Mouse (Mus musculus) hindbrain, embryonic 11.5 days (tissue): ENCODE data around the gene Gm30191. TPM values are rescaled to one million over a fixed set of nuclear protein-coding genes. Genes with fewer than 3 reads are reported as not detected.
"Not testable (repeated sequence)": the region's sequence is repeated elsewhere in the genome, so short reads cannot be mapped to it uniquely, and the experiment has no call there.

Experiments
- ATAC-seq: fragments of 200-750 bp; cut with Nextera tagmentation; 2 replicates; pipeline ENCODE4 v1.8.0; 2017; ENCODE audit warnings: mild to moderate bottlenecking, moderate TSS enrichment, moderate library complexity; ENCODE audit not compliant: low FRiP score
- DNase-seq: peaks from one replicate; pipeline ENCODE4 v3.0.0-alpha.2; 2015; ENCODE audit warnings: low spot score
- H3K27ac ChIP-seq: fragments of 300-500 bp; sonication (generic); 2 replicates; pipeline ENCODE4 v1.5.1; 2014; ENCODE audit warnings: mild to moderate bottlenecking, low read depth, low read length
- H3K27me3 ChIP-seq: fragments of 300-500 bp; sonication (generic); 2 replicates; pipeline ENCODE4 v1.6.1; 2014; ENCODE audit warnings: mild to moderate bottlenecking, low read length, moderate library complexity, mixed read lengths; ENCODE audit not compliant: control insufficient read depth, insufficient read depth
- H3K36me3 ChIP-seq: fragments of 300-500 bp; sonication (generic); 2 replicates; pipeline ENCODE4 v1.6.1; 2014; ENCODE audit warnings: mild to moderate bottlenecking, low read length, moderate library complexity, mixed read lengths; ENCODE audit not compliant: control insufficient read depth, insufficient read depth
- H3K4me1 ChIP-seq: fragments of 300-500 bp; sonication (generic); replicated peaks from 2 replicates; pipeline ENCODE4 v1.6.1; 2014; ENCODE audit warnings: low read length, mixed read lengths; ENCODE audit not compliant: control insufficient read depth, insufficient read depth
- H3K4me2 ChIP-seq: fragments of 300-500 bp; sonication (generic); replicated peaks from 2 replicates; pipeline ENCODE4 v1.6.1; 2014; ENCODE audit warnings: mild to moderate bottlenecking, low read depth, low read length
- H3K4me3 ChIP-seq: fragments of 300-500 bp; sonication (generic); 2 replicates; pipeline ENCODE4 v1.5.1; 2014; ENCODE audit warnings: low read depth, low read length
- H3K9ac ChIP-seq: fragments of 300-500 bp; sonication (generic); 2 replicates; pipeline ENCODE4 v1.6.1; 2014; ENCODE audit warnings: low read depth, low read length
- H3K9me3 ChIP-seq: fragments of 300-500 bp; sonication (generic); 2 replicates; pipeline ENCODE4 v1.6.1; 2016; ENCODE audit warnings: low read length; ENCODE audit not compliant: control insufficient read depth
- WGBS: fragments of 180-500 bp; shearing (Covaris S2); extraction: QIAGEN DNeasy Blood & Tissue Kit; methylation state at CpG from one replicate; pipeline ENCODE4 v1.1.7; 2014; 5-methylcytosine and 5-hydroxymethylcytosine counted together
- polyA plus RNA-seq: library from polyadenylated mRNA; unstranded; fragments of >200 nt; fragmentation: Nextera tagmentation; extraction: Ambion mirVana; gene quantifications from 2 replicates; pipeline ENCODE4 v1.2.1, GENCODE M21; 2014

Gm30191 gene
- polyA plus RNA-seq, 1 experiment from 2014 or later, result 0.56 TPM

- Histone ChIP-seq H3K4me3 (peak overlapping the region; percentile 98), H3K36me3 (no peaks in the 10 kb centered on the region), H3K4me1 (0 out of 2 replicates have a peak, but pooled peaks cover 5% of the 10 kb centered on the region), H3K27ac (no peak overlapping the region), H3K9ac (peak overlapping the region; percentile 99), H3K4me2 (peak overlapping the region; percentile 80), H3K27me3 (no peaks in the 10 kb centered on the region), H3K9me3 (no peaks in the 10 kb centered on the region)
- WGBS, result 44% methylated on average over 11 of the region's 11 CpGs
- DNase-seq (no peak), ATAC-seq (no peak)
Measured at GRCm38 (mm10) chr4:134288397-134289256, 41.9 kb downstream of the Gm30191 start.

- no peak overlapping the region for H3K4me2 ChIP-seq
- H3K9me3 ChIP-seq, result no peaks in the 10 kb centered on the region
- no peak for ATAC-seq
- H3K4me3 ChIP-seq, result no peak overlapping the region
- WGBS, result 23% methylated on average over 7 of the region's 7 CpGs
- H3K36me3 ChIP-seq, result no peaks in the 10 kb centered on the region
- 0 out of 2 replicates have a peak, but pooled peaks cover 2% of the 10 kb centered on the region for H3K4me1 ChIP-seq
- no peaks in the 10 kb centered on the region for H3K27me3 ChIP-seq
- no peak overlapping the region for H3K27ac ChIP-seq
- peak; percentile 89 for DNase-seq
- H3K9ac ChIP-seq, result no peak overlapping the region
Measured at GRCm38 (mm10) chr4:134292067-134292466, 45.3 kb downstream of the Gm30191 start.

- H3K4me2 ChIP-seq, result no peak overlapping the region
- no peaks in the 10 kb centered on the region for H3K9me3 ChIP-seq
- ATAC-seq (no peak), DNase-seq (no peak)
- H3K27me3 ChIP-seq, result no peaks in the 10 kb centered on the region
- H3K27ac ChIP-seq, result no peak overlapping the region
- H3K4me1 ChIP-seq, result 0 out of 2 replicates have a peak, but pooled peaks cover 2% of the 10 kb centered on the region
- no peak overlapping the region for H3K4me3 ChIP-seq
- 73% methylated on average over 18 of the region's 18 CpGs for WGBS
- no peak overlapping the region for H3K9ac ChIP-seq
- H3K36me3 ChIP-seq, result no peaks in the 10 kb centered on the region
Measured at GRCm38 (mm10) chr4:134293061-134293691, 46.4 kb downstream of the Gm30191 start.

GRCm38 (mm10) chr4:134293692-134294163, 47.0 kb downstream of the Gm30191 start:
- Histone ChIP-seq H3K4me1 (no peaks in the 10 kb centered on the region), H3K9me3 (no peaks in the 10 kb centered on the region), H3K27me3 (no peaks in the 10 kb centered on the region), H3K36me3 (no peaks in the 10 kb centered on the region), H3K9ac (no peak overlapping the region), H3K4me2 (no peak overlapping the region), H3K27ac (no peak overlapping the region), H3K4me3 (no peak overlapping the region)
- WGBS, result 66% methylated on average over 9 of the region's 9 CpGs
- ATAC-seq (no peak), DNase-seq (no peak)

GRCm38 (mm10) chr4:134296096-134296495, 49.4 kb downstream of the Gm30191 start:
- not testable (repeated sequence) for H3K27ac ChIP-seq, H3K36me3 ChIP-seq, H3K9me3 ChIP-seq, H3K4me2 ChIP-seq, H3K27me3 ChIP-seq, H3K4me1 ChIP-seq, ATAC-seq, H3K9ac ChIP-seq, H3K4me3 ChIP-seq, DNase-seq
- 85% methylated on average over 4 of the region's 4 CpGs for WGBS

- ATAC-seq, result no peak
Measured at GRCm38 (mm10) chr4:134296523-134296922, 49.8 kb downstream of the Gm30191 start.

GRCm38 (mm10) chr4:134297369-134297768, 50.6 kb downstream of the Gm30191 start:
- no peaks in the 10 kb centered on the region for H3K9me3 ChIP-seq
- no peak overlapping the region for H3K4me2 ChIP-seq
- H3K36me3 ChIP-seq, result no peaks in the 10 kb centered on the region
- no peak for ATAC-seq
- no peak overlapping the region for H3K9ac ChIP-seq
- no peak for DNase-seq
- no peak overlapping the region for H3K27ac ChIP-seq
- no peak overlapping the region for H3K4me3 ChIP-seq
- H3K27me3 ChIP-seq, result no peaks in the 10 kb centered on the region
- 95% methylated on average over 8 of the region's 8 CpGs for WGBS
- H3K4me1 ChIP-seq, result no peaks in the 10 kb centered on the region

More at GRCm38 (mm10) chr4:134296523-134296922, 49.8 kb downstream of the Gm30191 start:
- WGBS, result 87% methylated on average over 4 of the region's 4 CpGs
- no peaks in the 10 kb centered on the region for H3K4me1 ChIP-seq
- no peak overlapping the region for H3K4me2 ChIP-seq
- no peak overlapping the region for H3K27ac ChIP-seq
- H3K27me3 ChIP-seq, result no peaks in the 10 kb centered on the region
- no peaks in the 10 kb centered on the region for H3K9me3 ChIP-seq
- no peak overlapping the region for H3K4me3 ChIP-seq
- no peak for DNase-seq
- no peaks in the 10 kb centered on the region for H3K36me3 ChIP-seq
- no peak overlapping the region for H3K9ac ChIP-seq

- DNase-seq (no peak), ATAC-seq (no peak)
- Histone ChIP-seq H3K4me1 (no peaks in the 10 kb centered on the region), H3K9ac (no peak overlapping the region), H3K36me3 (no peaks in the 10 kb centered on the region), H3K4me3 (no peak overlapping the region), H3K27ac (no peak overlapping the region), H3K4me2 (no peak overlapping the region), H3K27me3 (no peaks in the 10 kb centered on the region), H3K9me3 (no peaks in the 10 kb centered on the region)
- WGBS, result 73% methylated on average over 19 of the region's 19 CpGs
Measured at GRCm38 (mm10) chr4:134298626-134299497, 52.1 kb downstream of the Gm30191 start.
